Mouse (Mus musculus) liver, embryonic 14.5 days (tissue): ENCODE measurements around the gene Anapc11. TPM values are rescaled to one million over a fixed set of nuclear protein-coding genes. Genes with fewer than 3 reads are reported as not detected.

Source experiments
- ATAC-seq: fragments of 200-750 bp; cut with Nextera tagmentation; 2 replicates; pipeline ENCODE4 v1.8.0; 2017; ENCODE audit warnings: moderate number of reproducible peaks, mild to moderate bottlenecking, moderate library complexity; ENCODE audit not compliant: insufficient read depth
- DNase-seq, 3 experiments: peaks; one replicate each; pipeline ENCODE4 v3.0.0-alpha.2; 2012 to 2013; ENCODE audit warnings: low read depth in 3 of 3, low spot score in 3 of 3
- H3K27ac ChIP-seq: fragments of 300-500 bp; sonication (generic); 2 replicates; pipeline ENCODE4 v1.5.1; 2014; ENCODE audit warnings: moderate library complexity, mild to moderate bottlenecking, control low read depth, inconsistent platforms
- H3K27me3 ChIP-seq: fragments of 300-500 bp; sonication (generic); 2 replicates; pipeline ENCODE4 v1.6.1; 2014; ENCODE audit warnings: mild to moderate bottlenecking, low read length, moderate library complexity; ENCODE audit not compliant: control insufficient read depth, insufficient read depth
- H3K36me3 ChIP-seq: fragments of 300-500 bp; sonication (generic); replicated peaks from 2 replicates; pipeline ENCODE4 v1.6.1; 2014; ENCODE audit warnings: low read depth; ENCODE audit not compliant: control insufficient read depth, insufficient read depth
- H3K4me1 ChIP-seq, 2 experiments: fragments of 200-500 bp in 1 of 2; fragments of 300-500 bp in 1 of 2; sonication (generic) in 1 of 2; replicated peaks; 2 replicates each; pipeline ENCODE4 v1.6.1; 2012 to 2014; ENCODE audit warnings: antibody characterized with exemption in 1 of 2, inconsistent platforms in 1 of 2, low read length in 1 of 2; ENCODE audit not compliant: control insufficient read depth in 2 of 2, insufficient read depth in 2 of 2
- H3K4me2 ChIP-seq: fragments of 300-500 bp; sonication (generic); 2 replicates; pipeline ENCODE4 v1.6.1; 2014; ENCODE audit warnings: low read depth, mild to moderate bottlenecking, control low read depth, moderate library complexity
- H3K4me3 ChIP-seq, 2 experiments: fragments of 200-500 bp in 1 of 2; fragments of 300-500 bp in 1 of 2; sonication (generic) in 1 of 2; 2 replicates each; pipeline ENCODE4 v1.5.1; 2012 to 2014; ENCODE audit warnings: low read depth in 2 of 2, low read length in 2 of 2, mild to moderate bottlenecking in 2 of 2, control low read depth in 1 of 2, inconsistent platforms in 1 of 2, moderate library complexity in 1 of 2; ENCODE audit not compliant: insufficient read depth in 1 of 2
- H3K9ac ChIP-seq: fragments of 300-500 bp; sonication (generic); replicated peaks from 2 replicates; pipeline ENCODE4 v1.6.1; 2014; ENCODE audit warnings: mild to moderate bottlenecking, control low read depth, moderate library complexity
- H3K9me3 ChIP-seq: fragments of 300-500 bp; sonication (generic); 2 replicates; pipeline ENCODE4 v1.6.1; 2016; ENCODE audit warnings: low read length, mixed read lengths; ENCODE audit not compliant: control insufficient read depth
- CTCF ChIP-seq: IDR thresholded peaks from 2 replicates; pipeline ENCODE4 v1.5.1; 2016; ENCODE audit warnings: antibody characterized with exemption, low read depth, control low read depth
- EP300 ChIP-seq: IDR thresholded peaks from 2 replicates; pipeline ENCODE4 v1.6.1; 2016; ENCODE audit warnings: antibody characterized with exemption, low read depth
- WGBS: fragments of 180-500 bp; shearing (Covaris S2); extraction: QIAGEN DNeasy Blood & Tissue Kit; methylation state at CpG from one replicate; pipeline ENCODE4 v1.1.7; 2014; ENCODE audit not compliant: insufficient replicate concordance; 5-methylcytosine and 5-hydroxymethylcytosine counted together
- polyA plus RNA-seq, 2 experiments: library from polyadenylated mRNA; depleted of rRNA in 1 of 2; stranded (reverse) in 1 of 2; unstranded in 1 of 2; fragments of >200 nt; fragmentation: Nextera tagmentation in 1 of 2; extraction: Ambion mirVana in 1 of 2; gene quantifications; 2 replicates each; pipeline versions ENCODE4 v1.2.1 to v1.2.3; 2012 to 2014

Anapc11 gene
- polyA plus RNA-seq, 2 experiments = 60.4 to 93.5 TPM

DNA sequence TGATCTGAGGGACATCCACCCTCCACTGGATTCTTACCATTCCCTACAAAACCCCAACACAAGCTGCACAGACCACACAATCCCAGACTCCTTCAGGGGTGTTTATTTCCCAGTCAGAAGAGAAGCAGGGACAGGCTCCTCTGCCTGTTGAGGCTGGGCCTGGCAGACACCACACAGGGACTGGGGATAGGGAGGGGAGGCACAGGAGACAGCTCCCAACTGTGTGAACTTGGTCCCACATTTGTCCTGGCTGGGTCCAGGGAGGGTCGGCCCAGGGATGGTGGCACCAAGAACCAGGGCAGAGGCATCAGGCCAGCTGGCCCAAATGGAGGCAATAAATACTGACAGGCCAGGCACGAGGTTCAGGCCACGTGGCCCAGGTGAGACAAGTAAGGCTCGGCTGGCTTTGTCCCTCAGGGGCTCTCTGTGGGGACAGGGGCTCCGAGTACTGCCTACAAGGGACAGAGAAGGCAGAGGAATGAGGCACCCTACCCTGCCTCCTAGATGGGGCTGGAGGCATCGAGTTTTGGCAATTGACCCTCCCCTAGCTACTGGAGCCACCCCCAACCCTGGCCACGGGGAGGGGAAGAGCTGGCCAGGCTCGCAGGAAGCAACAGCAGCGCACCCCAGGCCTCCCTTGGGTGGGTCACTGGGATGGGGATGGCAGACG is 20.1 kb upstream of the Anapc11 start:
- DNase-seq = no peak
- no peak for ATAC-seq
- peaks cover 18% of the 10 kb centered on the region for H3K36me3 ChIP-seq
- H3K4me3 ChIP-seq = no peak overlapping the region
- no peaks in the 10 kb centered on the region for H3K9me3 ChIP-seq
- H3K9ac ChIP-seq = no peak overlapping the region
- H3K4me1 ChIP-seq = peaks cover 22 to 25% of the 10 kb centered on the region in 2 experiments
- H3K27me3 ChIP-seq = no peaks in the 10 kb centered on the region
- TF ChIP-seq EP300 (no peak), CTCF (no peak)
- 76% methylated on average over 10 of the region's 10 CpGs for WGBS
- no peak overlapping the region for H3K4me2 ChIP-seq
- H3K27ac ChIP-seq = no peak overlapping the region

DNA sequence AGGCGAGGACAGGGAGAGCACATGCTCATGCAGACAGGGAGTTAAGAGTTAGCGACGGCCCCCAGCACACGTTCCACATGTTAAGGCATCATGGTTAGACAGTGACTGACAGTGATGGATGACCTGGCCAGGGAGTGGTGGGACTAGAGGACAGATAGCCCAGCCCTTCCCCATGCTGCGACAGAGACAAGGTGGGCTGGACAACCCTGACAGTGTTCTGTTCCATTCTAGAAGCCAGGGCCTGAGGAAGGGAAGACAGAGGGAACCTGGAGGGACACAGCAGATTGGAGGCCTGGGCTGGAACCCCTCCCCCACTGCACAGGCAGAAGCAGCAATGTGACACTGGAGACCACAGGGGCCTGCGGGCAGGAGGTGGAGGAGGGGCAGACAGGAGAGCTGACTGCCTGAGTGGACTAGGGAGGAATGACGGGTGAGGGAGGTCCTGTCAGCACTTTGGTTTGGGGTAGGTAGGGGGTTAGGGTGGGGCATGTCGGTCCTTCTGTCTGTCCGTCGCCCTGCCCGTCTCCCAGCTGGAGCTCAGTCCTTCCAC is 19.5 kb upstream of the Anapc11 start:
- ATAC-seq = no peak
- no peak for TF ChIP-seq CTCF
- TF ChIP-seq EP300 = no peak
- Histone ChIP-seq H3K9ac (no peak overlapping the region), H3K27me3 (no peaks in the 10 kb centered on the region), H3K4me3 (no peak overlapping the region), H3K36me3 (peaks cover 18% of the 10 kb centered on the region), H3K27ac (no peak overlapping the region), H3K4me1 (peaks cover 22 to 25% of the 10 kb centered on the region in 2 experiments), H3K4me2 (no peak overlapping the region), H3K9me3 (no peaks in the 10 kb centered on the region)
- 87% methylated on average over 11 of the region's 11 CpGs for WGBS
- no peak for DNase-seq

DNA sequence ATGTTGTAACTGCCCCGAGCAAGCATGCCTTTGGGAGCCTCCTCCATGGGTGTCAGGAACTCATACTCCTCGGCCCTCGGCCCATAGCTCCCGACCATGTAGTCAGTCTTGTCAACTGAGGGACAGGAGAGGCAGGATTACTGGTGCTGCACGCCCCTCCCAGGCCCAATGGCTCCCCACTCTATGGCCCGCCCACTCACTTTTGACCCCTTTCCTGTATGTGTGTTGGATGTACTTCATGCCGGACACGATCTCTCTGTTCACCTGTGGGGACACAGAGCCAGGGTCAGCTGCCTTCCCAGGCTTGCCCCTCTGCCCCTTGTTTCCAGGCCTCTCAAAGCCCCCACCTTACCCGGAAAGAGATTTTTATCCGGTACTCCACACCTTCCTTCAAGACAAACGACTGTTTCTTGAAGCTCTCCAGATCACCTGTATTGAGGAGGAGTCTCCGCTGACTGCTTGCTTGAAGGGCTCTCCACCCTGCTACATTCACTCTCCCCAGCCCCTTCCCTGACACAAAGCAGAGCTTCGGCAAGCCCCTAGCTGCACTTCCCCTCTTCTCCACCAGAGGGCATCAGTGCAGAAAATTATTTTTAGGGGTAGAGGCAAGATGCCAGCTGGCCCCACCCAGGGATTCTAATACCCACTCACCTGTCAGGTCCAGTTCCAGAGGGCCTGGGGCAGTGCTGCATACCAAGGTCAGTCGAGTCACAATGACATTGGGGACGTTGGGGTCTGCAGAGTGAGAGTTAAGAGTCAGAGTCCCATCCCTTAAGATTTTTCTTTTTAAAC is 18.7 kb upstream of the Anapc11 start:
- Histone ChIP-seq H3K9ac (no peak overlapping the region), H3K27me3 (no peaks in the 10 kb centered on the region), H3K27ac (no peak overlapping the region; the same call in 1 of the 2 replicates), H3K4me3 (peak overlapping the region; percentile 86 to 89), H3K9me3 (no peaks in the 10 kb centered on the region), H3K4me1 (peaks cover 18 to 21% of the 10 kb centered on the region in 2 experiments), H3K4me2 (peak overlapping the region; percentile 98), H3K36me3 (peaks cover 18% of the 10 kb centered on the region)
- peak; percentile 95 for TF ChIP-seq CTCF
- TF ChIP-seq EP300 = no peak
- DNase-seq (peak in 1 of 3 experiments; percentile 56), ATAC-seq (no peak)
- 57% methylated on average over 15 of the region's 15 CpGs for WGBS

DNA sequence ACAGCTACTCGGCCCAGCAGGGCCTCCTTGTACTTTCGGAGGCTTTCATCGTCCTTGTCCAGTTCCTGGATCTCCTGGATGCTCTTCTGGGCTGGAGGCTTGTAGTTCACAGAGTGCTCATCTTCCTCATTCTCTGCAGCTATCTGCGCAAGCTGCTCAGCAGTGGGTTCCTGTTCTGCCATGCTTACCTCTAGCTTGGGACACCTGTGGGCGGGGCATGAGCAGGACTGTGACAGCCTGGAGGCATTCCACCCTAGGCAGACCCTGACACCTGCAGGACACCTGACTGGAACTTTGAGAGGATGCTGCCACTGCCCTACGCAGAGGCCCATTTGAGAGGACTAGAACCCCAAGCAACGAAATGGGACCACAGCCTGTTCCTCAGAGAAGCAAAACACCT is 18.0 kb upstream of the Anapc11 start:
- peak overlapping the region; percentile 70 for H3K27ac ChIP-seq
- peaks cover 16 to 19% of the 10 kb centered on the region in 2 experiments for H3K4me1 ChIP-seq
- no peak for DNase-seq

DNA sequence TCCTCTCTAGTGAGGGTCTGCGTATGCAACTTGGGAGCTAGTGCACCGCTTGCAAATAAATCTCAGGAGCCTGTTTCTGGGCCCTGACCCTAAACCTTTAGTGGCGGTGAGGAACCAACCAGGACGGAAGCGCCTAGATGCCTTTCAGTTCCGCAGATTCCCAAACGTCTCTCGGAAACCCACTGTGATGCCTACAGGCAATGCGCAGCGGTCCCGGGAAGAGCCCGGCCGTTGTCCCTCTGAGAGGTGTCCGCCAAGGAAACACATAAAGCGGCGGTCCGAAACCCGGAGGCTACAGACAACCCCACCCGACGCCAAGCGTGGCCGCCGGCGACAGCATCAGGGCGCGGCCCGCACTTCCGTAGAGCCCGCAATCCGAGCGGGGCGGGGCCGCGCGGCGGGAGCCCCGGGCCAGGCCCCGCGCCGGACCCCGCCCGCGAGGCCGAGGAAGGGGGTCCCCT is 17.3 kb upstream of the Anapc11 start:
- Histone ChIP-seq H3K4me2 (peak overlapping the region; percentile 98), H3K36me3 (peaks cover 29% of the 10 kb centered on the region), H3K9me3 (no peaks in the 10 kb centered on the region), H3K27ac (peak overlapping the region; percentile 70), H3K4me1 (peaks cover 16 to 19% of the 10 kb centered on the region in 2 experiments), H3K27me3 (no peaks in the 10 kb centered on the region), H3K9ac (peak overlapping the region; percentile 86), H3K4me3 (peak overlapping the region; percentile 86 to 89)
- no peak for TF ChIP-seq EP300
- ATAC-seq = peak; percentile 71
- under 1% methylated on average over 44 of the region's 44 CpGs for WGBS
- no peak for DNase-seq

More for the DNA sequence above, 18.0 kb upstream of the Anapc11 start:
- Histone ChIP-seq H3K36me3 (peaks cover 22% of the 10 kb centered on the region), H3K4me3 (peak overlapping the region; percentile 86 to 89), H3K9ac (peak overlapping the region; percentile 86), H3K27me3 (no peaks in the 10 kb centered on the region), H3K9me3 (no peaks in the 10 kb centered on the region), H3K4me2 (peak overlapping the region; percentile 98)
- WGBS = 41% methylated on average over 7 of the region's 7 CpGs
- no peak for ATAC-seq
- TF ChIP-seq EP300 (no peak), CTCF (no peak)
